Mouse (Mus musculus) neural tube, embryonic 15.5 days (tissue): Measurements from ENCODE around the gene Rimkla. TPM values are rescaled to one million over a fixed set of nuclear protein-coding genes. Genes with fewer than 3 reads are reported as not detected.
A peak's percentile ranks its signal among the peaks of the same experiment; 100 is the strongest.

ENCODE experiments used
- ATAC-seq: fragments of 200-750 bp; cut with Nextera tagmentation; 2 replicates; pipeline ENCODE4 v1.8.0; 2017; ENCODE audit warnings: mild to moderate bottlenecking, moderate TSS enrichment, moderate library complexity; ENCODE audit not compliant: low FRiP score
- H3K27ac ChIP-seq: fragments of 300-500 bp; sonication (generic); replicated peaks from 2 replicates; pipeline ENCODE4 v1.5.1; 2015; ENCODE audit warnings: mild to moderate bottlenecking, inconsistent platforms
- H3K27me3 ChIP-seq: fragments of 300-500 bp; sonication (generic); replicated peaks from 2 replicates; pipeline ENCODE4 v1.6.1; 2015; ENCODE audit warnings: inconsistent platforms
- H3K36me3 ChIP-seq: fragments of 300-500 bp; sonication (generic); 2 replicates; pipeline ENCODE4 v1.6.1; 2015; ENCODE audit warnings: inconsistent platforms
- H3K4me1 ChIP-seq: fragments of 300-500 bp; sonication (generic); 2 replicates; pipeline ENCODE4 v1.6.1; 2015; ENCODE audit warnings: inconsistent platforms
- H3K4me2 ChIP-seq: fragments of 300-500 bp; sonication (generic); 2 replicates; pipeline ENCODE4 v1.6.1; 2015; ENCODE audit warnings: inconsistent platforms, mild to moderate bottlenecking, moderate library complexity
- H3K4me3 ChIP-seq: fragments of 300-500 bp; sonication (generic); replicated peaks from 2 replicates; pipeline ENCODE4 v1.5.1; 2015; ENCODE audit warnings: mild to moderate bottlenecking, inconsistent platforms
- H3K9ac ChIP-seq: fragments of 300-500 bp; sonication (generic); replicated peaks from 2 replicates; pipeline ENCODE4 v1.6.1; 2015; ENCODE audit warnings: mild to moderate bottlenecking, inconsistent platforms
- H3K9me3 ChIP-seq: fragments of 300-500 bp; sonication (generic); replicated peaks from 2 replicates; pipeline ENCODE4 v1.6.1; 2016; ENCODE audit warnings: inconsistent platforms
- WGBS: fragments of 180-500 bp; shearing (Covaris S2); methylation state at CpG from one replicate; pipeline ENCODE4 v1.1.7; 2015; ENCODE audit warnings: mixed read lengths; 5-methylcytosine and 5-hydroxymethylcytosine counted together
- polyA plus RNA-seq: library from polyadenylated mRNA; unstranded; fragments of >200 nt; fragmentation: Nextera tagmentation; extraction: Ambion mirVana; gene quantifications from 2 replicates; pipeline ENCODE4 v1.2.1, GENCODE M21; 2015

Gene Rimkla
- polyA plus RNA-seq, 1 experiment from 2014 or later = 29.9 TPM

- Histone ChIP-seq H3K27me3 (no peaks in the 10 kb centered on the region), H3K36me3 (no peaks in the 10 kb centered on the region), H3K9me3 (no peaks in the 10 kb centered on the region), H3K4me3 (no peak overlapping the region), H3K9ac (no peak overlapping the region), H3K27ac (no peak overlapping the region), H3K4me2 (no peak overlapping the region), H3K4me1 (no peaks in the 10 kb centered on the region)
- ATAC-seq = no peak
- WGBS = 90% methylated on average over 4 of the region's 4 CpGs
These were observed 50.6 kb downstream of the Rimkla start for GRCm38 (mm10) chr4:119441836-119442235.

- no peak for ATAC-seq
- Histone ChIP-seq H3K4me2 (no peak overlapping the region), H3K4me3 (no peak overlapping the region), H3K4me1 (no peaks in the 10 kb centered on the region), H3K36me3 (no peaks in the 10 kb centered on the region), H3K27ac (no peak overlapping the region), H3K9ac (no peak overlapping the region), H3K27me3 (no peaks in the 10 kb centered on the region), H3K9me3 (no peaks in the 10 kb centered on the region)
- WGBS = 91% methylated on average over 2 of the region's 2 CpGs
These were observed 54.5 kb downstream of the Rimkla start for GRCm38 (mm10) chr4:119437936-119438335.

GRCm38 (mm10) chr4:119430678-119431077 lies 61.8 kb downstream of the Rimkla start:
- Histone ChIP-seq H3K27ac (no peak overlapping the region), H3K9ac (no peak overlapping the region), H3K4me2 (no peak overlapping the region), H3K9me3 (no peaks in the 10 kb centered on the region), H3K4me3 (no peak overlapping the region), H3K27me3 (no peaks in the 10 kb centered on the region), H3K36me3 (no peaks in the 10 kb centered on the region), H3K4me1 (no peaks in the 10 kb centered on the region)
- no peak for ATAC-seq
- 35% methylated on average over 5 of the region's 5 CpGs for WGBS

- Histone ChIP-seq H3K27me3 (no peaks in the 10 kb centered on the region), H3K36me3 (no peaks in the 10 kb centered on the region), H3K9ac (no peak overlapping the region), H3K27ac (no peak overlapping the region), H3K4me3 (no peak overlapping the region), H3K9me3 (no peaks in the 10 kb centered on the region), H3K4me2 (no peak overlapping the region), H3K4me1 (peaks cover 10% of the 10 kb centered on the region)
- WGBS = 63% methylated on average over 2 of the region's 2 CpGs
- ATAC-seq = no peak
These were observed 64.7 kb downstream of the Rimkla start for GRCm38 (mm10) chr4:119427680-119428079.

GRCm38 (mm10) chr4:119425601-119426000 lies 66.8 kb downstream of the Rimkla start:
- Histone ChIP-seq H3K27me3 (no peaks in the 10 kb centered on the region), H3K36me3 (no peaks in the 10 kb centered on the region), H3K9me3 (no peaks in the 10 kb centered on the region), H3K27ac (no peak overlapping the region), H3K4me1 (peaks cover 23% of the 10 kb centered on the region), H3K9ac (no peak overlapping the region), H3K4me2 (no peak overlapping the region), H3K4me3 (no peak overlapping the region)
- no peak for ATAC-seq
- 43% methylated on average over 2 of the region's 2 CpGs for WGBS

DNA sequence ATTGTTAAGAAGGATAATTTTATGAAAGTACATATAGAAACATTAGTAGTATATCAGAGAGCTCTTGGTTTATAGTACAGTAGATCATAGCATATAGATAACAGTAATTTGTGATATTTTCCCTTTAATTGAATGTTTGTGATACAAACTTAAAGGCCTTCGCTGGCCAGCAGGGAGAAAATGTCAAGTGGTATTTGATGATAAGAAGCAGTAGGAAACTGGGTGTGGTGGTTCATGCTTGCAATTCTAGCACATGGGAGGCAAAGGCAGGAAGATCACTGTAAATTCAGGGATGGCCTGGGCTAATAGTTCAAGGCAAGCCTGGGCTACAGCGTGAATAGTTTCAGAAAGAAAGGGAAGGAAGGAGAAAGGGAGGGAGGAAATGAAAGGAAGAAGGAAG lies 67.4 kb downstream of the Rimkla start:
- no peak for ATAC-seq
- H3K27ac ChIP-seq = no peak overlapping the region
- H3K4me3 ChIP-seq = no peak overlapping the region
- no peaks in the 10 kb centered on the region for H3K27me3 ChIP-seq
- no peaks in the 10 kb centered on the region for H3K9me3 ChIP-seq
- H3K36me3 ChIP-seq = no peaks in the 10 kb centered on the region
- no peak overlapping the region for H3K9ac ChIP-seq
- peaks cover 25% of the 10 kb centered on the region for H3K4me1 ChIP-seq
- no peak overlapping the region for H3K4me2 ChIP-seq
- WGBS = 96% methylated on average over 2 of the region's 2 CpGs

GRCm38 (mm10) chr4:119422294-119422964 lies 70.0 kb downstream of the Rimkla start, which contains the start of the genes Ppcs and Zmynd12:
TSS of gene Ppcs (minus strand) at chr4:119422420.
TSS of gene Zmynd12 (plus strand) at chr4:119422814.
- peak; percentile 96 for ATAC-seq
- WGBS = under 1% methylated on average over 52 of the region's 52 CpGs

DNA sequence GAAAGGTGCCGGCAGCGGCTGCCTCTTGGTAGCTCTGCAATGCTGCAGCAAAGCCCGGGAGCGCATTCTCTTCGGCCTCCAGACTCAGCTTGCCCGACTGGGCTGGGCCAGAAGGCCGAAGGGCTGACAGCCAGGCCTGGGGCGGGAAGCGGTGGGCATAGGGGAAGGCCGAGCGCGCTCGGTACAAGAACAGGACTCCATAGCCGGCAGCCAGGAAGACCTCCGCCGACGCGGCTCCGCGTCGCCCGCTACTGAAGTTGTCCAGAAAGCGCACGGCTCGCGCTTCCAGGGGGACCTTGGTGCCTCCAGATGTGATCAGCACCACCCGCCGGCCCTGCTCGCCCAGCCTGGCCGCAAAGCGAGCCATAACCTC lies 70.5 kb downstream of the Rimkla start:
- Histone ChIP-seq H3K4me3 (peak overlapping the region; percentile 67), H3K4me1 (peaks cover 25% of the 10 kb centered on the region), H3K36me3 (no peaks in the 10 kb centered on the region), H3K9ac (peak overlapping the region; percentile 64), H3K27me3 (no peaks in the 10 kb centered on the region), H3K9me3 (no peaks in the 10 kb centered on the region), H3K27ac (peak overlapping the region; percentile 93), H3K4me2 (peak overlapping the region; percentile 76)
- peak; percentile 76 for ATAC-seq
- under 1% methylated on average over 31 of the region's 31 CpGs for WGBS

More at GRCm38 (mm10) chr4:119422294-119422964, 70.0 kb downstream of the Rimkla start, which contains the start of the genes Ppcs and Zmynd12:
- Histone ChIP-seq H3K4me1 (peaks cover 25% of the 10 kb centered on the region), H3K27me3 (no peaks in the 10 kb centered on the region), H3K9ac (peak within 1 kb of the TSS; percentile 64), H3K36me3 (no peaks in the 10 kb centered on the region), H3K4me2 (peak within 1 kb of the TSS; percentile 76), H3K9me3 (no peaks in the 10 kb centered on the region), H3K27ac (peak within 1 kb of the TSS; percentile 93), H3K4me3 (peak within 1 kb of the TSS; percentile 67)

DNA sequence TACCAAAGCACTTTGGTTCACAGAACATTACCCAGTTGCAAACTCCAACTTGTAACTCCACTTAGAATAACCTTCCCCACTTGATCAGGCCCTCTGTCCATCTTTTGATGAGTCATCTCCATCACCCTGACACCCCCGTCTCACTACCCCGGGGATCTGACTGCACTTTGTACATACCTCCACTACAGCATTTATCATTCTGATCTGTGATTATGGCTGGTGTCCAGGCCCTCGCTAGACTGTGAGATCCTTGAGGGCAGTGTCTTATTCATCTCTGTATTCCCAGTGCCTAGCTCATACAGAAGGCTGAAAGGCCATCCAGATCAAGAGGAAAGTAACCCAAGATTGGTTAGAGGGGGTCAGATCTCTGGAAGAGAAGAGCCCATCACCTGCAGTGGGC lies 71.2 kb downstream of the Rimkla start:
- 57% methylated on average over 3 of the region's 3 CpGs for WGBS
- Histone ChIP-seq H3K27ac (peak overlapping the region; percentile 93; the same call in 1 of the 2 replicates), H3K27me3 (no peaks in the 10 kb centered on the region), H3K4me2 (peak overlapping the region; percentile 76), H3K9me3 (no peaks in the 10 kb centered on the region), H3K4me3 (peak overlapping the region; percentile 67), H3K36me3 (no peaks in the 10 kb centered on the region), H3K4me1 (peaks cover 25% of the 10 kb centered on the region), H3K9ac (peak overlapping the region; percentile 64)
- ATAC-seq = no peak

DNA sequence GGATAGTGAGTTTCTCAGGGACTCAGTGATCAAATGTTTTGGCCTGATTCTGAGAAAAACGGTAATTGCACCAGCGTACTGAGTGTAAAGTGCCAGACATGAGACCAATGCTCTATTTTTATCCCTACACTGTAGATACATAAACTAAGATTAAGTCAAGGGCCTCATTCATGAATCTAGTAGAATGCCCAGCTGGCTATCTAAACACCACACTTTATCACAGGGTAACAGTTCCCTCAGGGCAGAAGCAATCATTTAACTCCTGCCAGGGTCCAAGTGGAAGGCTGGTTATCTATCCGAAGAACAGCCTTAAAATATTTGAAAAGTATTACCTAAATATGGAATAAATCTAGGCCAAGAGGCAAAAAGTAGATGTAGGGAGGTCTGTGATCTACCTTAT lies 74.5 kb downstream of the Rimkla start:
- Histone ChIP-seq H3K4me2 (no peak overlapping the region), H3K36me3 (no peaks in the 10 kb centered on the region), H3K4me1 (peaks cover 38% of the 10 kb centered on the region), H3K9ac (no peak overlapping the region), H3K4me3 (no peak overlapping the region), H3K9me3 (no peaks in the 10 kb centered on the region), H3K27me3 (no peaks in the 10 kb centered on the region), H3K27ac (no peak overlapping the region)
- WGBS = 88% methylated on average over 3 of the region's 3 CpGs
- no peak for ATAC-seq

- Histone ChIP-seq H3K9ac (no peak overlapping the region), H3K4me3 (no peak overlapping the region), H3K9me3 (no peaks in the 10 kb centered on the region), H3K4me2 (no peak overlapping the region), H3K27ac (no peak overlapping the region), H3K27me3 (no peaks in the 10 kb centered on the region), H3K4me1 (peaks cover 42% of the 10 kb centered on the region), H3K36me3 (no peaks in the 10 kb centered on the region)
- no peak for ATAC-seq
- 89% methylated on average over 3 of the region's 3 CpGs for WGBS
These were observed 75.2 kb downstream of the Rimkla start for GRCm38 (mm10) chr4:119417270-119417669.
